Mouse (Mus musculus): ENCODE data around the gene G0s2.
A peak's percentile ranks its signal among the peaks of the same experiment; 100 is the strongest.

GRCm38 (mm10) chr1:193255488-193256288, 17.3 kb downstream of the G0s2 start:
- TF ChIP-seq CTCF (IDR thresholded peaks at IDR 0.05; ENCODE audit: low read depth) (peak; percentile 35; the same call in 1 of the 2 replicates), EP300 (IDR thresholded peaks at IDR 0.05; ENCODE audit: low read depth) (no peak)

Measured in liver, embryonic 14.5 days (tissue).